Mouse (Mus musculus): ENCODE data around the gene Gabrb1. TPM values are rescaled to one million over a fixed set of nuclear protein-coding genes. Genes with fewer than 3 reads are reported as not detected.

Gene Gabrb1
- 27.6 TPM for polyA plus RNA-seq (2015; fragmentation: Illumina TruSeq; extraction: RNeasy Lipid Tissue Mini Kit (QIAGEN cat#74804); ENCODE audit: low read depth, low replicate concordance)

GRCm38 (mm10) chr5:71657482-71658114 lies at the start of gene Gabrb1:
Gene Gabrb1, plus strand, starts transcription at chr5:71658113.

GRCm38 (mm10) chr5:71658115-71658497 lies 193 bp downstream of the Gabrb1 start, which contains the start of gene Gabra4:
Gene Gabra4, minus strand, starts transcription at chr5:71658308.

GRCm38 (mm10) chr5:72167594-72168284 lies 509.8 kb downstream of the Gabrb1 start, which contains the start of gene Commd8:
Gene Commd8, minus strand, starts transcription at chr5:72168189.

Other genes with a start within 250 kb of the Gabrb1 start
- 1.5 TPM for gene Cox7b2, start 109.9 kb upstream of the Gabrb1 start, polyA plus RNA-seq (2015; fragmentation: Illumina TruSeq; extraction: RNeasy Lipid Tissue Mini Kit (QIAGEN cat#74804); ENCODE audit: low read depth, low replicate concordance)
- gene Gabra4, start 195 bp downstream of the Gabrb1 start, polyA plus RNA-seq (2015; fragmentation: Illumina TruSeq; extraction: RNeasy Lipid Tissue Mini Kit (QIAGEN cat#74804); ENCODE audit: low read depth, low replicate concordance): 109 TPM

All from brain, adult 10 weeks (tissue).